Mouse (Mus musculus) limb, embryonic 14.5 days (tissue): ENCODE data around the gene Edc4. TPM values are rescaled to one million over a fixed set of nuclear protein-coding genes. Genes with fewer than 3 reads are reported as not detected.
"Not testable (repeated sequence)": the region's sequence is repeated elsewhere in the genome, so short reads cannot be mapped to it uniquely, and the experiment has no call there.

Experiments used
- ATAC-seq: fragments of 200-750 bp; cut with Nextera tagmentation; 2 replicates; pipeline ENCODE4 v1.8.0; 2017; ENCODE audit warnings: low read depth, moderate number of reproducible peaks, moderate TSS enrichment; ENCODE audit not compliant: low FRiP score
- DNase-seq: peaks from one replicate; pipeline ENCODE4 v3.0.0-alpha.2; 2015; ENCODE audit warnings: low spot score
- H3K27ac ChIP-seq: fragments of 300-500 bp; sonication (generic); replicated peaks from 2 replicates; pipeline ENCODE4 v1.5.1; 2014; ENCODE audit warnings: low read depth, mild to moderate bottlenecking, low read length, moderate library complexity, mixed read lengths
- H3K27me3 ChIP-seq: fragments of 300-500 bp; sonication (generic); 2 replicates; pipeline ENCODE4 v1.6.1; 2014; ENCODE audit warnings: low read length, mixed read lengths; ENCODE audit not compliant: control insufficient read depth, insufficient read depth
- H3K36me3 ChIP-seq: fragments of 300-500 bp; sonication (generic); 2 replicates; pipeline ENCODE4 v1.6.1; 2014; ENCODE audit warnings: mild to moderate bottlenecking, low read length, moderate library complexity, mixed read lengths; ENCODE audit not compliant: control insufficient read depth, insufficient read depth
- H3K4me1 ChIP-seq: fragments of 300-500 bp; sonication (generic); 2 replicates; pipeline ENCODE4 v1.6.1; 2014; ENCODE audit warnings: antibody characterized with exemption, low read length, mixed read lengths; ENCODE audit not compliant: control insufficient read depth, insufficient read depth
- H3K4me2 ChIP-seq: fragments of 300-500 bp; sonication (generic); replicated peaks from 2 replicates; pipeline ENCODE4 v1.6.1; 2014; ENCODE audit warnings: low read depth, mild to moderate bottlenecking, low read length, moderate library complexity; ENCODE audit not compliant: severe bottlenecking
- H3K4me3 ChIP-seq: fragments of 300-500 bp; sonication (generic); replicated peaks from 2 replicates; pipeline ENCODE4 v1.5.1; 2014; ENCODE audit warnings: low read length
- H3K9ac ChIP-seq: fragments of 300-500 bp; sonication (generic); 2 replicates; pipeline ENCODE4 v1.6.1; 2014; ENCODE audit warnings: mild to moderate bottlenecking, low read depth, low read length, moderate library complexity; ENCODE audit not compliant: severe bottlenecking
- H3K9me3 ChIP-seq: fragments of 300-500 bp; sonication (generic); 2 replicates; pipeline ENCODE4 v1.6.1; 2016; ENCODE audit warnings: low read length; ENCODE audit not compliant: control insufficient read depth
- POLR2A ChIP-seq: fragments of 200-500 bp; IDR thresholded peaks from 2 replicates; pipeline ENCODE4 v1.8.0; 2012; ENCODE audit warnings: inconsistent platforms, mild to moderate bottlenecking, moderate library complexity, borderline replicate concordance; ENCODE audit not compliant: insufficient read depth, insufficient read length; ENCODE audit errors: extremely low read depth
- WGBS: fragments of 180-500 bp; shearing (Covaris S2); extraction: QIAGEN DNeasy Blood & Tissue Kit; methylation state at CpG from one replicate; pipeline ENCODE4 v1.1.7; 2014; 5-methylcytosine and 5-hydroxymethylcytosine counted together
- polyA plus RNA-seq, 2 experiments: library from polyadenylated mRNA; depleted of rRNA in 1 of 2; stranded (reverse) in 1 of 2; unstranded in 1 of 2; fragments of >200 nt; fragmentation: Nextera tagmentation in 1 of 2; extraction: Ambion mirVana in 1 of 2; gene quantifications; 2 replicates each; pipeline versions ENCODE4 v1.2.1 to v1.2.3; 2012 to 2014

Gene Edc4
- 91.8 and 127 TPM in 2 replicates for polyA plus RNA-seq (2012; rRNA removed)
- polyA plus RNA-seq (2014; fragmentation: Nextera tagmentation; extraction: Ambion mirVana) = 39.6 and 49.1 TPM in 2 replicates

- peak; percentile 95; the same call in 1 of the 2 replicates for TF ChIP-seq POLR2A
- H3K27me3 ChIP-seq = no peaks in the 10 kb centered on the region
- H3K4me1 ChIP-seq = peaks cover 12% of the 10 kb centered on the region; the same call in 1 of the 2 replicates
- ATAC-seq = peak; percentile 74
- H3K36me3 ChIP-seq = peaks cover 57% of the 10 kb centered on the region
- H3K9ac ChIP-seq = peak within 1 kb of the TSS; percentile 90
- peak within 1 kb of the TSS; percentile 70 for H3K4me2 ChIP-seq
- peak; percentile 75 for DNase-seq
- peak within 1 kb of the TSS; percentile 73 for H3K27ac ChIP-seq
- H3K4me3 ChIP-seq = peak within 1 kb of the TSS; percentile 82
- no peaks in the 10 kb centered on the region for H3K9me3 ChIP-seq
- 1% methylated on average over 45 of the region's 45 CpGs for WGBS
Observed at GRCm38 (mm10) chr8:105880754-105881520, at the start of gene Edc4. Gene Edc4, plus strand, starts transcription at chr8:105880881.

GRCm38 (mm10) chr8:105833740-105834139 is 46.9 kb upstream of the Edc4 start:
- not testable (repeated sequence) for H3K9ac ChIP-seq, H3K27ac ChIP-seq, H3K36me3 ChIP-seq, H3K27me3 ChIP-seq, H3K4me3 ChIP-seq, H3K9me3 ChIP-seq, H3K4me1 ChIP-seq, H3K4me2 ChIP-seq, ATAC-seq, DNase-seq
- WGBS = 72% methylated on average over 2 of the region's 2 CpGs

- H3K27ac ChIP-seq = no peak overlapping the region
- no peak for TF ChIP-seq POLR2A
- no peaks in the 10 kb centered on the region for H3K36me3 ChIP-seq
- no peak for ATAC-seq
- WGBS = 25% methylated on average over 11 of the region's 11 CpGs
- H3K4me3 ChIP-seq = no peak overlapping the region
- H3K27me3 ChIP-seq = no peaks in the 10 kb centered on the region
- no peak overlapping the region for H3K9ac ChIP-seq
- H3K4me2 ChIP-seq = no peak overlapping the region
- no peak for DNase-seq
- no peaks in the 10 kb centered on the region for H3K4me1 ChIP-seq
- no peaks in the 10 kb centered on the region for H3K9me3 ChIP-seq
Observed at GRCm38 (mm10) chr8:105835318-105835717, 45.4 kb upstream of the Edc4 start.

GRCm38 (mm10) chr8:105836991-105837390 is 43.7 kb upstream of the Edc4 start:
- Histone ChIP-seq H3K4me3 (no peak overlapping the region), H3K4me2 (no peak overlapping the region), H3K27me3 (no peaks in the 10 kb centered on the region), H3K27ac (no peak overlapping the region), H3K9me3 (no peaks in the 10 kb centered on the region), H3K9ac (no peak overlapping the region), H3K36me3 (no peaks in the 10 kb centered on the region), H3K4me1 (no peaks in the 10 kb centered on the region)
- ATAC-seq (no peak; the same call in 1 of the 2 replicates), DNase-seq (no peak)
- WGBS = 82% methylated on average over 6 of the region's 6 CpGs
- TF ChIP-seq POLR2A = no peak

GRCm38 (mm10) chr8:105839209-105839608 is 41.5 kb upstream of the Edc4 start:
- peaks cover 11% of the 10 kb centered on the region for H3K36me3 ChIP-seq
- no peak overlapping the region for H3K9ac ChIP-seq
- TF ChIP-seq POLR2A = no peak
- H3K27me3 ChIP-seq = no peaks in the 10 kb centered on the region
- no peak overlapping the region for H3K27ac ChIP-seq
- DNase-seq = no peak
- H3K4me2 ChIP-seq = no peak overlapping the region
- no peak overlapping the region for H3K4me3 ChIP-seq
- no peaks in the 10 kb centered on the region for H3K4me1 ChIP-seq
- no peak for ATAC-seq
- H3K9me3 ChIP-seq = no peaks in the 10 kb centered on the region
- 80% methylated on average over 5 of the region's 5 CpGs for WGBS
